Mouse (Mus musculus) heart, adult 8-10 months (tissue): ENCODE results near the gene Rimklb. TPM values are rescaled to one million over a fixed set of nuclear protein-coding genes. Genes with fewer than 3 reads are reported as not detected.
"Not testable (repeated sequence)": the region's sequence is repeated elsewhere in the genome, so short reads cannot be mapped to it uniquely, and the experiment has no call there.

Experiments used
- DNase-seq: peaks from one replicate; pipeline ENCODE4 v3.0.0; 2022; ENCODE audit warnings: low spot score
- total RNA-seq, 4 experiments: library from RNA; stranded (reverse); gene quantifications; 2 replicates each; pipeline ENCODE4 v1.2.4; 2022

Rimklb gene
- under 1 TPM in 1 of 4 experiments, not detected in 3; 0.23 TPM for total RNA-seq

- no peak for DNase-seq
These were observed at the start of gene Rimklb for GRCm38 (mm10) chr6:122498661-122499060. Gene Rimklb (minus strand): TSS chr6:122498761.

- DNase-seq = no peak
These were observed 47.4 kb upstream of the Rimklb start for GRCm38 (mm10) chr6:122545948-122546347.

GRCm38 (mm10) chr6:122545289-122545882 is 46.8 kb upstream of the Rimklb start:
- DNase-seq = no peak

GRCm38 (mm10) chr6:122544672-122545071 is 46.1 kb upstream of the Rimklb start:
- DNase-seq = no peak

GRCm38 (mm10) chr6:122543574-122543973 is 45.0 kb upstream of the Rimklb start:
- DNase-seq = no peak

- DNase-seq = not testable (repeated sequence)
These were observed 43.9 kb upstream of the Rimklb start for GRCm38 (mm10) chr6:122542459-122542858.

GRCm38 (mm10) chr6:122539564-122539963 is 41.0 kb upstream of the Rimklb start:
- DNase-seq = no peak

GRCm38 (mm10) chr6:122534032-122534431 is 35.5 kb upstream of the Rimklb start:
- DNase-seq = no peak

- no peak for DNase-seq
These were observed 34.3 kb upstream of the Rimklb start for GRCm38 (mm10) chr6:122532883-122533302.

GRCm38 (mm10) chr6:122531466-122532174 is 33.1 kb upstream of the Rimklb start:
- DNase-seq = no peak

GRCm38 (mm10) chr6:122528136-122528535 is 29.6 kb upstream of the Rimklb start:
- no peak for DNase-seq

GRCm38 (mm10) chr6:122527596-122527995 is 29.0 kb upstream of the Rimklb start:
- DNase-seq = no peak

- DNase-seq = no peak
These were observed 24.7 kb upstream of the Rimklb start for GRCm38 (mm10) chr6:122523289-122523688.

- no peak for DNase-seq
These were observed 24.0 kb upstream of the Rimklb start for GRCm38 (mm10) chr6:122522595-122522994.

- no peak for DNase-seq
These were observed 20.8 kb upstream of the Rimklb start for GRCm38 (mm10) chr6:122519384-122519783.

GRCm38 (mm10) chr6:122517668-122518067 is 19.1 kb upstream of the Rimklb start:
- DNase-seq = no peak

GRCm38 (mm10) chr6:122515762-122516161 is 17.2 kb upstream of the Rimklb start:
- DNase-seq = not testable (repeated sequence)

- DNase-seq = no peak
These were observed 15.8 kb upstream of the Rimklb start for GRCm38 (mm10) chr6:122514312-122514711.

GRCm38 (mm10) chr6:122512914-122513878 is 14.6 kb upstream of the Rimklb start:
- no peak for DNase-seq

GRCm38 (mm10) chr6:122508494-122508893 is 9.9 kb upstream of the Rimklb start:
- DNase-seq = peak; percentile 87

- no peak for DNase-seq
These were observed 7.0 kb upstream of the Rimklb start, which contains the start of gene Mfap5 for GRCm38 (mm10) chr6:122505545-122505944. Gene Mfap5 (plus strand): TSS chr6:122505845.

- DNase-seq = no peak
These were observed 6.5 kb upstream of the Rimklb start for GRCm38 (mm10) chr6:122505041-122505440.
